ENCODE assay signal across 21 mouse cellular contexts in genomic region chr19:11724275-11724674, GRCm38 (mm10). TPM values are rescaled to one million over a fixed set of nuclear protein-coding genes. Genes with fewer than 3 reads are reported as not detected.
"Had no signal": no experiment of that assay in that cellular context is flagged by ENCODE, and none has a peak within 500 bp of the region (broad histone marks: within the 10 kb centered on the region; RNA-seq: fewer than 3 reads in every experiment).

No protein-coding gene starts in this region.

- H3K4me1 ChIP-seq: intestine, embryonic 15.5 days; limb, embryonic 13.5 days; megakaryocyte, embryonic 14.5 days had no signal

- H3K36me3 ChIP-seq: intestine, embryonic 15.5 days; limb, embryonic 13.5 days had no signal

- H3K4me2 ChIP-seq: intestine, embryonic 15.5 days; limb, embryonic 13.5 days; midbrain, embryonic 11.5 days had no signal

- H3K27me3 ChIP-seq: intestine, embryonic 15.5 days; limb, embryonic 13.5 days; megakaryocyte, embryonic 14.5 days had no signal

- H3K9me3 ChIP-seq: intestine, embryonic 15.5 days; limb, embryonic 13.5 days; megakaryocyte, embryonic 14.5 days had no signal

- H3K4me3 ChIP-seq: intestine, embryonic 15.5 days; layer of hippocampus, adult 2 months; limb, embryonic 13.5 days; megakaryocyte, embryonic 14.5 days had no signal

- DNase-seq: kidney, adult 18-20 months; kidney, postnatal 10 days; kidney, postnatal 4 days; left cerebral cortex, postnatal 4 days; right cerebral cortex, adult 18-20 months; right cerebral cortex, postnatal 25 days; thymus, postnatal 4 days had no signal

- ATAC-seq: intestine, embryonic 15.5 days; midbrain, embryonic 16.5 days had no signal

- H3K27ac ChIP-seq: intestine, embryonic 15.5 days; layer of hippocampus, adult 2 months; limb, embryonic 13.5 days; liver, embryonic 14.5 days; macrophage had no signal

- H3K9ac ChIP-seq: intestine, embryonic 15.5 days; limb, embryonic 13.5 days; liver, embryonic 14.5 days had no signal

RNA-seq across cellular contexts. Expression of gene Gif, which starts 23.1 kb away (rescaled TPM):
- total RNA-seq: layer of hippocampus, adult 2 months; layer of hippocampus, postnatal 10 days; left cerebral cortex, postnatal 10 days; left cerebral cortex, postnatal 4 days; liver, adult 2 months had no signal
- polyA plus RNA-seq: intestine, embryonic 15.5 days; kidney, embryonic 14.5 days; limb, embryonic 13.5 days; liver, adult 2 months; macrophage; midbrain, embryonic 11.5 days; midbrain, embryonic 16.5 days; neural tube, embryonic 14.5 days had no signal

RNA-seq across cellular contexts. Expression of gene Oosp3, which starts 27.4 kb away (rescaled TPM):
- total RNA-seq: layer of hippocampus, adult 2 months; layer of hippocampus, postnatal 10 days; left cerebral cortex, postnatal 10 days; left cerebral cortex, postnatal 4 days; liver, adult 2 months had no signal
- polyA plus RNA-seq: intestine, embryonic 15.5 days; kidney, embryonic 14.5 days; limb, embryonic 13.5 days; liver, adult 2 months; liver, embryonic 14.5 days; macrophage; midbrain, embryonic 11.5 days; midbrain, embryonic 16.5 days; neural tube, embryonic 14.5 days; small intestine, adult 2 months had no signal

RNA-seq across cellular contexts. Expression of gene Oosp1, which starts 33.3 kb away (rescaled TPM):
- total RNA-seq: layer of hippocampus, adult 2 months; layer of hippocampus, postnatal 10 days; left cerebral cortex, postnatal 4 days; liver, adult 2 months had no signal
- polyA plus RNA-seq: intestine, embryonic 15.5 days; kidney, embryonic 14.5 days; limb, embryonic 13.5 days; liver, adult 2 months; macrophage; midbrain, embryonic 11.5 days; midbrain, embryonic 16.5 days; neural tube, embryonic 14.5 days had no signal
